Mouse (Mus musculus) stomach, embryonic 16.5 days (tissue): ENCODE results near the gene Slc5a8. TPM values are rescaled to one million over a fixed set of nuclear protein-coding genes. Genes with fewer than 3 reads are reported as not detected.

Source experiments
- ATAC-seq: fragments of 200-750 bp; cut with Nextera tagmentation; 2 replicates; pipeline ENCODE4 v1.8.0; 2017; ENCODE audit warnings: moderate number of reproducible peaks, moderate TSS enrichment; ENCODE audit not compliant: insufficient read depth, low FRiP score
- H3K27ac ChIP-seq: fragments of 300-500 bp; sonication (generic); 2 replicates; pipeline ENCODE4 v1.5.1; 2014; ENCODE audit warnings: low read length
- H3K27me3 ChIP-seq: fragments of 300-500 bp; sonication (generic); 2 replicates; pipeline ENCODE4 v1.6.1; 2014; ENCODE audit warnings: low read length, control low read depth, mixed read lengths; ENCODE audit not compliant: control insufficient read depth, insufficient read depth
- H3K36me3 ChIP-seq: fragments of 300-500 bp; sonication (generic); 2 replicates; pipeline ENCODE4 v1.6.1; 2014; ENCODE audit warnings: low read length; ENCODE audit not compliant: control insufficient read depth, insufficient read depth
- H3K4me1 ChIP-seq: fragments of 300-500 bp; sonication (generic); 2 replicates; pipeline ENCODE4 v1.6.1; 2014; ENCODE audit warnings: low read length, control low read depth, mixed read lengths; ENCODE audit not compliant: control insufficient read depth, insufficient read depth
- H3K4me2 ChIP-seq: fragments of 300-500 bp; sonication (generic); 2 replicates; pipeline ENCODE4 v1.6.1; 2014; ENCODE audit warnings: low read depth, low read length, mixed read lengths
- H3K4me3 ChIP-seq: fragments of 300-500 bp; sonication (generic); replicated peaks from 2 replicates; pipeline ENCODE4 v1.5.1; 2014; ENCODE audit warnings: mild to moderate bottlenecking, low read length
- H3K9ac ChIP-seq: fragments of 300-500 bp; sonication (generic); 2 replicates; pipeline ENCODE4 v1.6.1; 2014; ENCODE audit warnings: low read length
- H3K9me3 ChIP-seq: fragments of 300-500 bp; sonication (generic); replicated peaks from 2 replicates; pipeline ENCODE4 v1.6.1; 2016; ENCODE audit warnings: low read length, control low read depth; ENCODE audit not compliant: control insufficient read depth
- WGBS: fragments of 180-500 bp; shearing (Covaris S2); extraction: QIAGEN DNeasy Blood & Tissue Kit; methylation state at CpG from one replicate; pipeline ENCODE4 v1.1.7; 2014; 5-methylcytosine and 5-hydroxymethylcytosine counted together
- polyA plus RNA-seq: library from polyadenylated mRNA; unstranded; fragments of >200 nt; fragmentation: Nextera tagmentation; extraction: Ambion mirVana; gene quantifications from 2 replicates; pipeline ENCODE4 v1.2.1, GENCODE M21; 2015

Gene Slc5a8
- polyA plus RNA-seq, 1 experiment from 2014 or later, result 0.30 TPM

DNA sequence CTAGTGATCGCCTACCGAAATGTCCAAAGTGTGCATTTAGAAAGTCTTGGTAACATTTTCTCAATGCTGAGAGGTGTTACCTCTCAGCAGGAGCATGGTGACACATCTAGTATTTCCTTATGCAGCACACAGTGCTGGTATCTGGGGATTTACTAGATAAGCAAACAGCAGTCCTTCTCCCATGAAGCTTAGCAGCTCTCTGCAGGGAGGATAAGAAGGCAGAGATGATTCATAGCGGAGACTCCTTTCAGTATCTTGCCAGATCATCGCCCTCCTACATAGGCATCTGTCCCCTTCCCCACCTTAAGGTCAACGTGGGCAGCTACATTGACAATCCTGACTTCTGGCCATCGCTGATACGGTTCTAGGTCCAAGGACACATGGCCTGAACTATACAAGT lies 8.4 kb upstream of the Slc5a8 start:
- no peak for ATAC-seq
- no peaks in the 10 kb centered on the region for H3K9me3 ChIP-seq
- no peaks in the 10 kb centered on the region for H3K27me3 ChIP-seq
- H3K4me1 ChIP-seq, result no peaks in the 10 kb centered on the region
- 81% methylated on average over 7 of the region's 7 CpGs for WGBS
- no peak overlapping the region for H3K4me2 ChIP-seq
- H3K36me3 ChIP-seq, result no peaks in the 10 kb centered on the region
- no peak overlapping the region for H3K27ac ChIP-seq
- no peak overlapping the region for H3K9ac ChIP-seq
- H3K4me3 ChIP-seq, result no peak overlapping the region

DNA sequence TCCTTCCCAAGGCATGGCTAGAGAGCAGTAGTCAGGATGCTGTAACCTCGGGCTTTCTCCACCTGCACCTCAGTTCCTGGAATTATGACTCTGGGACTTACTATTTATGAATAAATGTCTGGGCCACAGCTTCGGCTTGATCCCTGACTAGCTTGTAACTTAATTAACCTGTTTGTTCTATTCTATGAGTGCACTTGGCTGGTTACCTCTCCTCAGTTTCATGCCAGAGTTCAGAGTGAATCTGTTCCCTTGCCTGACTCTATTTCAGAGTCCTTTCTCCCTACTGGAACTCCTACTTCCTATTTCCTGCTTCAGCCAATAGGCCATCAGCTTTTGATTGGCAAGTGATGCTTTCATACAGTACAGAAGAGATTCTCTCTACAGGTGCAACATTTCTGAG lies 2.1 kb upstream of the Slc5a8 start:
- H3K4me3 ChIP-seq, result no peak overlapping the region
- peaks cover 24% of the 10 kb centered on the region for H3K27me3 ChIP-seq
- no peak overlapping the region for H3K9ac ChIP-seq
- H3K36me3 ChIP-seq, result no peaks in the 10 kb centered on the region
- H3K4me1 ChIP-seq, result no peaks in the 10 kb centered on the region
- H3K27ac ChIP-seq, result no peak overlapping the region
- H3K9me3 ChIP-seq, result no peaks in the 10 kb centered on the region
- H3K4me2 ChIP-seq, result no peak overlapping the region
- no peak for ATAC-seq
- 73% methylated on average over 2 of the region's 2 CpGs for WGBS

DNA sequence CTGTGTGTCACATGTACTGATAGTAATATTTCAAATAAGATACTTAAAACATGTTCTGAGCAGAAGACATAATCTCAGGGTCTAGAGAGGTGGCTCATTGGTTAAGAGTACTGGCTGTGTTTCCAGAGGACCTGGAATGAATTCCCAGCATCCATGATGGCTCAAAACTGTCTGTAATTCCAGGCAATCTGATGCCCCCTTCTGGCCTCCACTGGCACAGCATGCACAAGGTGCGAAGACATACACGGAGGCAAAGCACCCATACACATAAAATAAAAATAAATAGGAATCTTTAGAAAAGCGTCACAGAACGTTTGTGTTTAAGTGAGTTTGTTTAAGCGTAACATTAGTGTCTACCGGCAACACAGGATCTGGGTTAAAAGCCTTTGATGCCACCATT lies 956 bp upstream of the Slc5a8 start:
- Histone ChIP-seq H3K9me3 (no peaks in the 10 kb centered on the region), H3K4me2 (no peak overlapping the region), H3K27me3 (peaks cover 24% of the 10 kb centered on the region), H3K4me3 (no peak overlapping the region), H3K27ac (no peak overlapping the region), H3K36me3 (no peaks in the 10 kb centered on the region), H3K9ac (no peak overlapping the region), H3K4me1 (no peaks in the 10 kb centered on the region)
- ATAC-seq, result no peak
- 72% methylated on average over 6 of the region's 6 CpGs for WGBS

DNA sequence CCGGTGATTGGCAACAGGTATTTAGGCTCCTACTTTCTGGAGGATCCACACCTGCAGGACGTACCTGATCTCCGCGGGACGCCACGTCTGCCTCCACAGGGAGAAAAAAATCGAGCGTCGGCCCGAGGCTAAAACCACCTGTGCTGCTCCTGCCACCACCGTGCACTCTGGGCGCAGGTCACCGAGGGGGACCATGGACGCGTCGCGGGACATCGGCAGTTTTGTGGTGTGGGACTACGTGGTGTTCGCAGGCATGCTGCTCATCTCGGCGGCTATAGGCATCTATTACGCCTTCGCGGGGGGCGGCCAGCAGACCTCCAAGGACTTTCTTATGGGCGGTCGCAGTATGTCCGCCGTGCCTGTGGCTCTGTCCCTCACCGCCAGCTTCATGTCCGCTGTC lies 322 bp downstream of the Slc5a8 start:
- no peaks in the 10 kb centered on the region for H3K36me3 ChIP-seq
- peaks cover 24% of the 10 kb centered on the region for H3K27me3 ChIP-seq
- ATAC-seq, result no peak
- peak overlapping the region; percentile 21 for H3K4me3 ChIP-seq
- peak overlapping the region; percentile 43 for H3K4me2 ChIP-seq
- no peak overlapping the region for H3K27ac ChIP-seq
- H3K9ac ChIP-seq, result no peak overlapping the region
- H3K4me1 ChIP-seq, result no peaks in the 10 kb centered on the region
- H3K9me3 ChIP-seq, result no peaks in the 10 kb centered on the region
- WGBS, result 1% methylated on average over 32 of the region's 32 CpGs

DNA sequence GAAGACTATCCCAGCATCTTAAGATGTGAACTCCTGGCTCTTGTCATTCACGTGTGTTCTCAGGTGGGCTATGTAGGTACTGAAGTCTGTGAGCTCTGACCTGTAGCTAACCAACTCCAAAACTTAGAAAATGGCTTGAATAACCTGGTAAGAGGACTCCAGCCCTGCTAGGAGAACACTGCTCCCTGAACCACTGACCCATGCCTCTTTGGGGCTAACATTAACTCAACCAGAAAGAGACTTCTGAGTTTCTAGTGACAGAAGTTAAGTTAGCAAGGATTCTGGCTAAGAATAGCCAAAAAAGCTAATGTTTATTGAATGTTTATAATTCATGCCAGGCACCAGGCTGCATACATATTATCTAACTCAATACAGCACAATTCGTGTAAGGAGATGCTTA lies 2.6 kb downstream of the Slc5a8 start:
- no peaks in the 10 kb centered on the region for H3K4me1 ChIP-seq
- no peaks in the 10 kb centered on the region for H3K9me3 ChIP-seq
- no peaks in the 10 kb centered on the region for H3K36me3 ChIP-seq
- 71% methylated on average over 2 of the region's 2 CpGs for WGBS
- no peak overlapping the region for H3K4me2 ChIP-seq
- no peak overlapping the region for H3K9ac ChIP-seq
- no peak overlapping the region for H3K4me3 ChIP-seq
- H3K27ac ChIP-seq, result no peak overlapping the region
- no peak for ATAC-seq
- H3K27me3 ChIP-seq, result peaks cover 24% of the 10 kb centered on the region

DNA sequence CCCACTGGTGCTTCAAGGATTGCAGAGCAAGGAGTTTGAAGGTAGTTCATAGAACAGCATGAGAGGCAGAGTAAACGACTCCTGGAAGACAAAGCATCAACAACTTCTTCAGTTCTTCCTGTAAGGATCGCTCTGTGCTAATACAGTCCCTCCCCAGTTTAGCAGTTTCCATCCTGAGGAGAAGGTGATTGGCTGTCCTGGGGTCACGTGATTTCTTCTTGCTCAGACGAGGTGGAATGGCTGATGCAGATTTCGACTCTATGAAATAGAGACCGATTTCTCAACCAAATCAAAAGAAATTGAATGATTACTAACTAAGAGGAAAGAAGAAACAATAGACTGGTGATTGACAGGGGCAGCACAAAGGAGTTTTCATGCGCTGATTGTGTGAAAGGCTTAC lies 5.6 kb downstream of the Slc5a8 start:
- peaks cover 12% of the 10 kb centered on the region; the same call in 1 of the 2 replicates for H3K27me3 ChIP-seq
- WGBS, result 78% methylated on average over 7 of the region's 7 CpGs
- H3K4me3 ChIP-seq, result no peak overlapping the region
- H3K9me3 ChIP-seq, result no peaks in the 10 kb centered on the region
- no peak for ATAC-seq
- no peak overlapping the region for H3K4me2 ChIP-seq
- H3K36me3 ChIP-seq, result no peaks in the 10 kb centered on the region
- H3K4me1 ChIP-seq, result no peaks in the 10 kb centered on the region
- H3K27ac ChIP-seq, result no peak overlapping the region
- H3K9ac ChIP-seq, result no peak overlapping the region

DNA sequence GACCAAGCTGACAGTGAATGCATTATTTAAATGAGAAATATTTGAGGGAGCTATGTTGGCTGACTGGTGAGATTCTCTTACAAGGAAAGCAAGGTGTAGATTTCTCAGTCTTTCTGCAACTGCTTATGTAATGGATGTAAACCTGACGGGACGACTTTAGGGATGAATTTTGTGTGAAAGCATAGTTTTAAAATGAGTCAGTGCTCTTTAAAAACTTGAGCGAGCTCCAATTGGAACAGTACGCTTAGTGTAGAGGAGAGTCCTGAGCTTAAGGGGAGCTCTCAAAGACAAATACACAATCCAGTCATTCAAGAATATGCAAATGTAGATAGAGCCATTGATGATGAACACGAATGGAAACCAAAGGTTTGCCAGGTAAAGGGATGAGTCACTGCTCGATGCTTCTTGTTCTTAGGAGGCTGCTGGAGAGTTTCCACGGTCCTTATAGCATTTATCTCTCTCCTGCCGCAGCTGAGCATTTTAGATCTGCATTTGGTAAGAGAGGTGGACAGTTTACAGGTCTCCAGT lies 6.8 kb downstream of the Slc5a8 start:
- no peaks in the 10 kb centered on the region for H3K9me3 ChIP-seq
- ATAC-seq, result no peak

DNA sequence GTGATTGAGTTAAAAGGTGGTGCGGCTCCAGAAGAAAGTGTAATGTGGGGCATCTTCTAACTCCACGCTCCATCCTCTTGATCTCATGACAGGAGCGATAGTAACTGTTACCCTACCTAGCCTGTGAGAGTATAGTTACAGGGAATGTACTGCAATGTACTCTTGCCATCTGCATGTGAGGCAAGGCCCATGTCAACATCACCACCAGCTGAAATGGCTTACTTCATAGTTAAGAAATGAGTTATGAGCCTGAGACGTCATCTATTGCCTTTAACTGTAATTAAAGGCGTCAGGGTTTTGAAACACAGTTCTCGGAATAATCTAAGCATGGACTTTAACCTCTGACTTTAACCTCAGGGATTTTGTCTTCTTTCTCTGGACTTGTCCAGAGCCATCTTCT lies 11.2 kb downstream of the Slc5a8 start:
- ATAC-seq, result no peak

More for the DNA sequence above, 6.8 kb downstream of the Slc5a8 start:
- Histone ChIP-seq H3K27me3 (0 out of 2 replicates have a peak, but pooled peaks cover 1% of the 10 kb centered on the region), H3K4me2 (no peak overlapping the region), H3K36me3 (no peaks in the 10 kb centered on the region), H3K4me3 (no peak overlapping the region), H3K27ac (no peak overlapping the region), H3K4me1 (no peaks in the 10 kb centered on the region), H3K9ac (no peak overlapping the region)
- WGBS, result 68% methylated on average over 8 of the region's 8 CpGs

DNA sequence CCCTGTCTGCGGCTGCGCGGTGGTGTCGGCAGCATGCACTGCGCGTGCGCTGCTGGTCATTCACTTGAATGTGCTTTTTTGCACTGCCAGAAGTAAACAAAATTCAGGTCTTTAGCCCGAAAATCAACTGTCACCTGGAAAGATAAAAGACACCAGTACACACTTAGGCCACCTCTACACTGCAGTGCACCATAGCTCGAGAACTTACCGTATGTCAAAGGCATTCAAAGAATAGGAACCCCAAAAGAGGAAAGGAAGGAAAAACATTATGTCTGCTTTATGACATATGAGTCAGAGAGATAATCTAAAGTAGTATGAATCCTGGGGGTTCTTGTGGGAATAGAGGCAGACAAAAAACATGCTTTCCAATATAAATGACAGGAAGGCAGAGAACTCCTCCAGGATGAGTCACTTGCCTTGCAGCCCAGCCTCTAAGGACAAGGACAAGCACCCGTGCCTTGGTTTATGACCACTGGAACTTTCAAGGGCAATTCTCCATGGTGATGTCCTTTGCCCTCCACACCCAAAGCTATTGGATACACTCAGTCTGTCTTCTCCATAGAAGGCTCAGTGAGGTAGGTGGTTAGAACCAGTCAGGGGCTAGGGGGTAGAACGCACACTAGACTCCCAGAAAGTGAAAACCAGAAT lies 64.0 kb downstream of the Slc5a8 start:
- no peak; the same call in 1 of the 2 replicates for ATAC-seq
- no peak overlapping the region for H3K4me3 ChIP-seq
- no peaks in the 10 kb centered on the region for H3K9me3 ChIP-seq
- no peak overlapping the region for H3K9ac ChIP-seq
- no peaks in the 10 kb centered on the region for H3K27me3 ChIP-seq
- no peak overlapping the region for H3K4me2 ChIP-seq
- no peaks in the 10 kb centered on the region for H3K36me3 ChIP-seq
- no peaks in the 10 kb centered on the region for H3K4me1 ChIP-seq
- WGBS, result 89% methylated on average over 12 of the region's 12 CpGs
- no peak overlapping the region for H3K27ac ChIP-seq

More for the DNA sequence above, 11.2 kb downstream of the Slc5a8 start:
- no peak overlapping the region for H3K9ac ChIP-seq
- H3K4me2 ChIP-seq, result no peak overlapping the region
- H3K4me3 ChIP-seq, result no peak overlapping the region
- H3K27me3 ChIP-seq, result no peaks in the 10 kb centered on the region
- 63% methylated on average over 6 of the region's 6 CpGs for WGBS
- H3K36me3 ChIP-seq, result no peaks in the 10 kb centered on the region
- no peaks in the 10 kb centered on the region for H3K4me1 ChIP-seq
- no peak overlapping the region for H3K27ac ChIP-seq
- no peaks in the 10 kb centered on the region for H3K9me3 ChIP-seq
